In genomic region chr11:88594804-88595611, GRCm38 (mm10) we compare ENCODE assay signal across 8 mouse cellular contexts.
DNase-seq lines count a peak whose midpoint lies in the region; ATAC-seq and TF ChIP-seq lines count a peak whose summit lies in the region.

No protein-coding gene starts in this region.

- no peaks in the 10 kb centered on the region for H3K36me3 ChIP-seq in kidney, adult 2 months (ENCODE audit: control insufficient read depth, insufficient read depth, low read length)

- no peak for TF ChIP-seq POLR2A in kidney, adult 2 months (IDR thresholded peaks at IDR 0.05; ENCODE audit: low read depth, low read length)

- no peak for TF ChIP-seq CTCF in kidney, adult 2 months (conservative IDR thresholded peaks at IDR 0.05; ENCODE audit: insufficient read depth, insufficient read length, low read depth, low read length)

- no peak for ATAC-seq in megakaryocyte progenitor cell, adult 5-6 weeks (replicated peaks; ENCODE audit: poor library complexity)
- no peak for ATAC-seq in megakaryocyte-erythroid progenitor cell, adult 5-6 weeks (replicated peaks; ENCODE audit: low FRiP score, low TSS enrichment, poor library complexity, severe bottlenecking)

- 40% methylated on average over 13 of the region's 13 CpGs for WGBS in kidney, adult 2 months

- peak overlapping the region; percentile 71 for H3K27ac ChIP-seq in kidney, adult 2 months (ENCODE audit: insufficient read depth, low read depth, low read length)

- H3K27me3 ChIP-seq in kidney, adult 2 months (replicated peaks; ENCODE audit: control insufficient read depth, insufficient read depth, low read length): no peaks in the 10 kb centered on the region

- no peak overlapping the region for H3K4me3 ChIP-seq in kidney, adult 2 months (ENCODE audit: insufficient read depth, low read depth, low read length)

- peaks cover 27% of the 10 kb centered on the region for H3K4me1 ChIP-seq in kidney, adult 2 months (ENCODE audit: control insufficient read depth, insufficient read depth, low read length)

- DNase-seq in kidney, adult 2 months: peak; percentile 32
- DNase-seq in kidney, adult 8-10 months: no peak
- DNase-seq in thymus, postnatal 25 days: peak; percentile 40
- DNase-seq in thymus, adult 18-20 months: no peak
- peak; percentile 30 for DNase-seq in induced T-regulatory cell, adult 2 months (ENCODE audit: low read depth)
- DNase-seq in layer of hippocampus, postnatal 36 days: no peak

Comparison
In these comparisons a context has a peak if more than half of its experiments do, and no peak if none do; other contexts are left out.
1. DNase-seq: peak in kidney, adult 2 months (single experiment), thymus, postnatal 25 days (single experiment) and induced T-regulatory cell, adult 2 months (single experiment); none in kidney, adult 8-10 months (0 of 2), thymus, adult 18-20 months (0 of 2) and layer of hippocampus, postnatal 36 days (0 of 2).